Mouse (Mus musculus) left cerebral cortex, postnatal 14 days (tissue): ENCODE measurements around the gene Dgke. TPM values are rescaled to one million over a fixed set of nuclear protein-coding genes. Genes with fewer than 3 reads are reported as not detected.
A peak's percentile ranks its signal among the peaks of the same experiment; 100 is the strongest.

Source experiments
- DNase-seq, 2 experiments: peaks; one replicate each; pipeline ENCODE4 v3.0.0; 2021 to 2022; ENCODE audit warnings: low spot score in 2 of 2, mixed read lengths in 1 of 2
- intact Hi-C: fragments of 180-260 bp; cut with DNase I; formaldehyde crosslinking; loops from one replicate; pipeline ENCODE4 v1.15.1; 2025
- total RNA-seq, 2 experiments: library from RNA; stranded (reverse); gene quantifications; 2 replicates each; pipeline ENCODE4 v1.2.3; 2021

Gene Dgke
- total RNA-seq, 2 experiments from 2014 or later: 44.9 to 47.8 TPM

- no peak for DNase-seq
- intact Hi-C loops: no loop called here
Measured at GRCm38 (mm10) chr11:89012241-89012640, 54.4 kb downstream of the Dgke start.

DNA sequence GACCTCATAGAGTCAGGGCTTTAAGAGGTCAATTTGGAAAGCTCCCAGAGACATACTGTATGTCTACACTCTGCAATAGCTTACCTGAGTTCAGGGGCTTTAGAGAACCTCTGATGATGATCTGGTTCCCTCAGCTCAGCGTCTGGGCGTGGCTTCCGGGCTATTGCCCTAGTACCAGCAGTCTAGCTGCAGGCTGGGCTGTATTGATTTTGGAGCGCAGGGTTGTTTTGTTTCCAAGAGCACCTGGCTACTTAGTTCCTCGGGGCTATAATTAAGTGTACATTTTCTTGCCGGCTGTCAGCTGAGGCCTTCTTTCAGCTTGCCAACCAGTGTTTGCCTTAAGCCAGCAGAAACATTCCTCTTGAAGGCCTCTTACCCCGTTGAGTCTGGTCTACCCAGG lies 57.2 kb downstream of the Dgke start:
- DNase-seq: no peak
- intact Hi-C loops: no loop called here

GRCm38 (mm10) chr11:89009066-89009465 lies 57.6 kb downstream of the Dgke start:
- intact Hi-C loops: no loop called here
- no peak for DNase-seq

DNA sequence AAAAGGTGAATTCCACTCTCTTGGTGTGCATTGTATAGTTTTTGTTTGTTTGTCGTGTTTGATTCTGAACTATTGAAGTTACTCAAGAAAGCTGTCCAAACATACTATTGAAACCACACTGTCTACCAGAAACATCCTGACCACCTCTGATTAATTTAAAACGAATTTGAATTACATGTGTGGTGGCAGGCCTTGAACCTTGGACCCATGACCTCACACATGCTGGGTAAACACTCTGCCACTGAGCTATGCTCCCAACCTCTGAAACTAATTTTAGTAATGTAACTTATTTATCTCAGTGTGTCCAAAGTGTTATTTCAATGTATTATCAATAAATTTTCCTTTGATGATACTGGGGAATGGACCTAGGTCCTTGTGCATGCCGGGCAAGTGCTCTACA lies 59.1 kb downstream of the Dgke start:
- intact Hi-C loops: no loop called here
- DNase-seq: no peak

DNA sequence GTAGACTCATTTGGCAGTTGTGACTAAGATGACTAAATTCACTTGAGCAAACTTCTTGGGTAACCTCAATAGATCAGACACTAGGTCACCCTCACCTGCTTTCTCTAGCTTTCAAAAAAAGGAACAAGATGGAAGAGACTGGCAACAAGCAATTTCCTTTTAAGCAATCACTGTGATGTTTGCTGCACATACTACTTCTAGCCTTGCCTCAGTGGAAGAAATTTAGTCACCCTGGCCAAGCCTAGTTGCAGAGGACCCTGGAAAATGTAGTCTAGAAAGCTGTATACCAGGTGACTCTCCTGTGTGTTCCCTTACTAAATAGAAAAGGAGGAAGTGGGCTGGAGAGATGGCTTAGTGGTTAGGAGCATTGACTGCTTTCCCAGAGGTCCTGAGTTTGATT lies 60.2 kb downstream of the Dgke start:
- intact Hi-C loops: no loop called here
- no peak for DNase-seq

DNA sequence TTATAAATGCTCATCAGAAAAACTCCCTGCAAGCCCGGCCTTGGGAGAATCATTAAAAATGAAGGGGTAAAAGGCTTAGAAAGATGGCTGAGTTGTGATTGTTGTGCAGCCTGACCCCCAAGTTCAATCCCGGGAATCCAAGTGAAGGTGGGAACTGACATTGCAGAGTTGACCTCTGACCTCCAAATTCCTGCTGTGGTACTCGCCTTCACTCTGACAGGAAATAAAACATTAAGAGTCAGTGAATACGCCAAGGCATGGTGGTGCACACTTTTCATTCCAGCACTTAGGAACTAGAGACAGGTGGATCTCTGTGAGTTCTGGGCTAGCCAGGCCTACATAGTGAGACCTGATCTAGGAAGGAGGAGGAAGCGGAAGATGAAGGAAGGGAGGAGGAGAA lies 61.2 kb downstream of the Dgke start:
- DNase-seq: no peak
- intact Hi-C loops: no loop called here

GRCm38 (mm10) chr11:89003726-89004125 lies 62.9 kb downstream of the Dgke start:
- intact Hi-C loops: no loop called here
- DNase-seq: no peak

- intact Hi-C loops: no loop called here
- DNase-seq: no peak
Measured at GRCm38 (mm10) chr11:89003078-89003477, 63.6 kb downstream of the Dgke start.

DNA sequence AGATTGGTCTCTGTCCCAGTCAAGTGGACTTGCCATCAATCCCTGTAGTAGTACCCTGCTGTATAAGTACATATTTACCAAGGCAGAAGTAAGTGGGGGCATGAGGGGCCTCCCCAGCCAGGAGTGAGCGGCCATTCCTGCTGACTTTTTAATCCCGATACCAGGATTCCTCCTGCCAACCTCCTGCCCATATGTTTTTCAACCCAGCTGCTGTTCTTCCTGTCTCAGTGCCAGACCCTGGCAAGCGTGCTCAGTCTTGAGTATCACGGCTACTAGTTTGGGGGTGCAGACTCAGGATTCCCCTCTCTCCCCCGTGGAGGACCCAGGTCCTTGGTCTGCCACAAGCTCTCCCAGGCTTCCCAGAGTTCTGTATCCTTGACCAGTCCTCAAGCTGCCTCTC lies 64.0 kb downstream of the Dgke start:
- intact Hi-C loops: no loop called here
- DNase-seq: no peak

DNA sequence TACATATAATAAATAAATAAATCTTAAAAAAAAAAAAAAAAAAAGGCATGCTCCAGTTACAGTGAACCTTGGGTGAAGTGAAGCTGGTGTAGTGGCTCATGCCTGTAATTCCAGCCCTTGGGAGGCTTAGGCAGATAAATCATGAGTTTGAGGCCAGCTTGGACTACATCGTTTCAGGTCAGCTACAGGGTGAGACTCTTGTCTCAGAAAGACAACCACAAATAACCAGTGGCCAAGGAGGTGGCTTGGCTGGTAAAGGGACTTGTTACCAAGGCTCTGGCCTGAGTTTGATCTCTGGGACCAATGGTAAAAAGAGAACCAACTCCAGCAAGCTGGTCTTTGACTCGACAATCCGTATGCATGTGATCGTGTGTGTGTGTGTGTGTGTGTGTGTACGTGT lies 64.6 kb downstream of the Dgke start:
- no peak for DNase-seq
- intact Hi-C loops: no loop called here

DNA sequence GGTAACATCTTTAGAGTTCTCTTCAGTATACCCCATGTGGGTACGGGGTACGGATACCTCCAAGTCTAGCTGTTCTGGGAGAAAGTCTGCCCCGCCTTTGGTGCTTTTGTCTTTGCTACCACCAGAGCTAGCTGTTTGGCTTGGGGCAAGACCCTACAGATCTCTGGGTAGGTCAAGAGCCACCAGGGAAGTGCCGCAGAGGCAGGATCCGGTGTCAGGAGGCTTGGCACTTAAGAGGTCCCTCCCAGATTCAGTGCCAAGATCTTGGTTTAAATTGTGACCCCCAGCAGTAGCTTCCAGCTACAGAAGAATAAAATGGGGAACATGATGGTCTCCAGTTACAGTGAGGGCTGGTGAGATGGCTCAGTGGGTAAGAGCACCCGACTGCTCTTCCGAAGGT lies 65.1 kb downstream of the Dgke start:
- DNase-seq: no peak
- intact Hi-C loops: no loop called here

GRCm38 (mm10) chr11:89000527-89000819 lies 66.2 kb downstream of the Dgke start:
- intact Hi-C loops: no loop called here
- no peak for DNase-seq

DNA sequence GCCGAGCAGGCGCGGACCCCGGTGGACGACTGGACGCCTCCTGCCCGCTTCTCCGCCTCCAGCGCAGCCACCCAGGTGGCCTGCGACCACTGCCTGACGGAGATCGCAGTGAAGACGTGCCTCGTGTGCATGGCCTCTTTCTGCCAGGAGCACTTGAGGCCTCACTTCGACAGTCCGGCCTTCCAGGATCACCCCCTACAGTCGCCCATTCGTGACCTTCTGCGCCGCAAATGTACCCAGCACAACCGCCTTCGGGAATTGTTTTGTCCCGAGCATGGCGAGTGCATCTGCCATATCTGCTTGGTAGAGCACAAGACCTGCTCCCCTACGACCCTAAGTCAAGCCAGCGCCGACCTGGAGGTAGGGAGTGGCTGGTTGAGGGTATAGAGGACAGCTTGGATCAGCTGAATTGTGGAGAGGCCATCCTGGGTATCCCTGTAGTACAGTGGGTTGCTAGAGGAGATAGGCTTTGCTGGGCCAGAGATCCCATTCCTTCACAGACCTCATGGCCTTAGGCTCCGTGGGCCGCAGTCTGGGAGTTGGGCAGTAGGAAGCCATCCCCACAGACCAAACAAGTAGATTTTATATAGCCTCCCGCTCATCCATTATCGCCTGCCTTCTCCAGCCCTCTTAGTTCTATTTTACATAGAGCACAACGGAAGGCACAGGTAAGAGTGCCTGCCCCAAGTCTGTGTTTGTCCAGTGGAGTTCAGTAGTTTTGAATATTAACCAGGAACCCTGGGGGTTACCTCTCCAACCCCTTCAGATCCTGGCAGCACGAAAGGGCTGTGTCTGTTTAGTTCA lies 66.7 kb downstream of the Dgke start:
- DNase-seq: no peak
- intact Hi-C loops: loop anchor here (5.0 kb wide), 1 partner anchor 37 kb away; no protein-coding TSS in a partner anchor

DNA sequence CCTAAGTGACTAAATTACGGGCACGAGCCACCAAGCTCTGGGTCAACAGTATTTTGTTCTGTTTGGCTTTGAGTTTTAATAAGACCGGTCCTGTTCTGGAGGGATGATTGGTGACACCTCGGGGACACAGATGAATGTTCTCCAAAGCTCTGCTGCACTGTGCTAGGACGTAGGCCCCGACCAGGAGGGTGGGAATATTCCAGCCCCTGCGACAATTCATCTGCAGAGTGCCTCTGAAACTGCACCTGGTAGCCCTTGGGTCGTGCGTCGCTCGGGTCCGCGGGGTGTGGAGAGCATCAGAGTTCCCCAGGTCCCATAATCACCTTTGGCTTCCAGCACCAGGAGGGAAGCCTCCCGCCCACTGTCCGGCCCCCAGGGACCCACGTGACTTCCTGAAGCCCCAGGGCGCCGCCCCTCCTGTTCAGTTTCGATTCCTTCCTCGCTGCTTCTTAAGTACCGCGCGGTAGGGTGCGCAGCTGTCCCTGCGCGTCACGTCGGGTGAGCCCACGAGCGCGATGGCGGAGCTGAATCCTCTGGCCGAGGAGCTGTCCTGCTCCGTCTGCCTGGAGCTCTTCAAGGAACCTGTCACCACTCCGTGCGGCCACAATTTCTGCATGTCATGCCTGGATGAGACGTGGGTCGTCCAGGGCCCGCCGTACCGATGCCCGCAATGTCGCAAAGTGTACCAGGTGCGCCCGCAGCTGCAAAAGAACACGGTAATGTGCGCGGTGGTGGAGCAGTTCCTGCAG lies 67.5 kb downstream of the Dgke start, which contains the start of gene Trim25:
Gene Trim25, plus strand, starts transcription at position 403 of the 749 bp plus-strand sequence.
- intact Hi-C loops: loop anchor here (5.0 kb wide), 1 partner anchor 38 kb away; no protein-coding TSS in a partner anchor
- peak; percentile 49 to 61 for DNase-seq

DNA sequence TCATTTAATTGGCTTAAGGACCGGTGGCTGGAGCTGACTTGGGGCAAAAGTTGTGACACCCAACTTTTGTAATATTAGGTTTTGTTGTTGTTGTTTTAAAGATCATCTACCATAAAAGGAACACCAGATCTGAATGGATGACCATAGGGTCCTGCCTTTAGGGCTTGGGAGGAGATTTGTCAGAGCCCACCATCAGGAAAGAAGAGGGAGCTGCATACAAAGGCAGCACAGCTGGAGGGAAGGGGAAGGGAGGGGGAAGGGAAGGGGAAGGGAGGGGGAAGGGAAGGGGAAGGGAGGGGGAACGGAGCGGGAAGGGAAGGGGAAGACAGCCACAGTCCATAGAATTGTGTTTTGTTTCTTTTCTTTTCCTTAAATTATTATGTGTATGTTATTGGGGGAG lies 68.2 kb downstream of the Dgke start:
- intact Hi-C loops: loop anchor here (5.0 kb wide), 1 partner anchor 39 kb away; no protein-coding TSS in a partner anchor
- DNase-seq: no peak

DNA sequence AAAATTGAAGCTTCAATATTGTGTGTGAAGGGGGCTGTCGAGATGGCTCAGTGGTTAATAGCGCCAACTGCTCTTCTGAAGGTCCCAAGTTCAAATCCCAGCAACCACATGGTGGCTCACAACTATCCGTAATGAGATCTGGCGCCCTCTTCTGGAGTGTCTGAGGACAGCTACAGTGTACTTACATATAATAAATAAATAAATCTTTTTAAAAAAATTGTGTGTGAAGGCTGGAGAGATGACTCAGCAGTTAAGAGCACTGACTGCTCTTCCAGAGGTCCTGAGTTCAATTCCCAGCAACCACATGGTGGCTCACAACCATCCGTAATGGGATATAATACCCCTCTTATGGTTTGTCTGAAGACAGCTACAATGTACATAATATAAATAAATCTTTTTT lies 69.3 kb downstream of the Dgke start:
- peak in 1 of 2 experiments; percentile 28 for DNase-seq
- intact Hi-C loops: loop anchor here (5.0 kb wide), 1 partner anchor 40 kb away; no protein-coding TSS in a partner anchor

GRCm38 (mm10) chr11:88996427-88996826 lies 70.2 kb downstream of the Dgke start:
- DNase-seq: no peak
- intact Hi-C loops: loop anchor here (5.0 kb wide), 1 partner anchor 41 kb away; no protein-coding TSS in a partner anchor

- intact Hi-C loops: loop anchor here (5.0 kb wide), 1 partner anchor 42 kb away; no protein-coding TSS in a partner anchor
- DNase-seq: no peak
Measured at GRCm38 (mm10) chr11:88995616-88996015, 71.0 kb downstream of the Dgke start.

GRCm38 (mm10) chr11:88994492-88994891 lies 72.2 kb downstream of the Dgke start:
- intact Hi-C loops: no loop called here
- DNase-seq: no peak

DNA sequence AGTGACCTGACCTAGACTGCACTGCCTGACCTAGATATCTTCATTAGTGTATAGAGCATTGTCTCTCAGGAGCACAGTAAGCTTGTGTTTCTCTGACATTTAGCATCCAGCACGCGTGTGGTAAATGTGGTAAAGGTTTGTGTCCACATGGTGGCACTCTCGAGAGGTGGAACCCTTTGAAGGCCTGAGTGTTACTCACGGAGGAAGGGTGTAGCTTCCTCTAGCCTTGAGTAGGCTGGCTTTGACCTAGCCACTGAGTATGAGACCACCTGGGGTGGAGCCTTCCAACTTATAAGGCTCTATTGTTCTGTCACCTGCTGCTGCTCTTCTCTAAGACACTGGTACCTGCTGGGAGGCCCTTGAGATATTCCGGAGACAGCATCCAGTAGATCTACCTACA lies 73.0 kb downstream of the Dgke start:
- DNase-seq: peak; percentile 44 to 51
- intact Hi-C loops: no loop called here

DNA sequence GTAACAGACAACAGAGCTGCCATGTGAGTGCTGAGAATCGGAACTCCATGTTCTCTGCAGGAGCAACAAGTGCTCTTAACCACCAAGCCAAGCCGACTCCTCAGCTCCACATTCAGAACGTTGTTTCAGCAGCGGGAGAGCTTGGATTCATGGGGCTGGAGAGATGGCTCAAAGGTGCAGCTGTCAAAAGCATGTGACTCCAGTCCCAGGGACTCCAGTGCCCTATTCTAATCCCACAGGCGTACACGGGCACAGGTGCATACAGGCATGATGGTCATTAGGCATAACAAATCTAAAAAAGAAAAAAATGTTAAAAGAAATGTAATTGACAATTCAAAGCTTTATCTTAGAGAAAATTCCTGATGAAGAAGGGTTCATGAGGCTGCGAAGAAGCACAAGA lies 73.5 kb downstream of the Dgke start:
- intact Hi-C loops: no loop called here
- DNase-seq: no peak
